Comparison of ENCODE assay signal across 8 mouse cellular contexts in genomic region chr15:80711401-80712151, GRCm38 (mm10). TPM values are rescaled to one million over a fixed set of nuclear protein-coding genes. Genes with fewer than 3 reads are reported as not detected.
DNase-seq lines count a peak whose midpoint lies in the region; ATAC-seq and TF ChIP-seq lines count a peak whose summit lies in the region.

No protein-coding gene starts in this region.

- peak overlapping the region; percentile 82 for H3K9ac ChIP-seq in forebrain, embryonic 12.5 days
- H3K9ac ChIP-seq in heart, embryonic 16.5 days (ENCODE audit: low read length): peak overlapping the region; percentile 87
- H3K9ac ChIP-seq in neural tube, embryonic 15.5 days (replicated peaks): peak overlapping the region; percentile 85

- H3K36me3 ChIP-seq in E14TG2a.4 (ENCODE audit: insufficient read depth, low read length): peaks cover 4% of the 10 kb centered on the region; the same call in 1 of the 2 replicates
- H3K36me3 ChIP-seq in forebrain, embryonic 12.5 days (replicated peaks): no peaks in the 10 kb centered on the region
- no peaks in the 10 kb centered on the region for H3K36me3 ChIP-seq in heart, embryonic 16.5 days (ENCODE audit: control insufficient read depth, insufficient read depth)
- no peaks in the 10 kb centered on the region for H3K36me3 ChIP-seq in neural tube, embryonic 15.5 days

- peaks cover 27% of the 10 kb centered on the region for H3K4me1 ChIP-seq in E14TG2a.4 (replicated peaks; ENCODE audit: low read depth, low read length)
- H3K4me1 ChIP-seq in forebrain, embryonic 12.5 days: peaks cover 21% of the 10 kb centered on the region
- H3K4me1 ChIP-seq in heart, embryonic 16.5 days (ENCODE audit: control insufficient read depth, insufficient read depth, low read length): peaks cover 23% of the 10 kb centered on the region
- peaks cover 14% of the 10 kb centered on the region; the same call in 1 of the 2 replicates for H3K4me1 ChIP-seq in lung, adult 2 months (ENCODE audit: control insufficient read depth, insufficient read depth, low read length)
- peaks cover 32% of the 10 kb centered on the region for H3K4me1 ChIP-seq in neural tube, embryonic 15.5 days

- H3K27ac ChIP-seq in forebrain, embryonic 12.5 days: peak overlapping the region; percentile 86
- H3K27ac ChIP-seq in heart, embryonic 16.5 days (ENCODE audit: low read length): peak overlapping the region; percentile 83
- H3K27ac ChIP-seq in neural tube, embryonic 15.5 days (replicated peaks): peak overlapping the region; percentile 100

- peak overlapping the region; percentile 98 for H3K4me2 ChIP-seq in forebrain, embryonic 12.5 days
- peak overlapping the region; percentile 94 for H3K4me2 ChIP-seq in heart, embryonic 16.5 days (ENCODE audit: low read depth, low read length)
- H3K4me2 ChIP-seq in neural tube, embryonic 15.5 days: peak overlapping the region; percentile 89

- TF ChIP-seq CTCF in E14TG2a.4 (conservative IDR thresholded peaks at IDR 0.05; ENCODE audit: low read length): no peak
- TF ChIP-seq CTCF in lung, adult 2 months (IDR thresholded peaks at IDR 0.05; ENCODE audit: insufficient read depth, low read length): no peak

- WGBS in forebrain, embryonic 12.5 days: under 1% methylated on average over 84 of the region's 106 CpGs
- under 1% methylated on average over 81 of the region's 106 CpGs for WGBS in heart, embryonic 16.5 days
- under 1% methylated on average over 74 of the region's 106 CpGs for WGBS in lung, adult 2 months
- under 1% methylated on average over 79 of the region's 106 CpGs for WGBS in neural tube, embryonic 15.5 days

- ATAC-seq in forebrain, embryonic 12.5 days (ENCODE audit: low FRiP score): peak; percentile 50
- no peak; the same call in 1 of the 2 replicates for ATAC-seq in heart, embryonic 16.5 days (replicated peaks; ENCODE audit: extremely low read depth, insufficient read depth, low FRiP score)
- peak; percentile 42 for ATAC-seq in neural tube, embryonic 15.5 days (ENCODE audit: low FRiP score)

- peak; percentile 24 for DNase-seq in c-Kit-negative CD71-positive TER-119-positive erythroid progenitor cells, embryonic 14.5 days (ENCODE audit: low read depth, low spot score)
- peak; percentile 44 to 77 for DNase-seq in kidney, postnatal 25 days
- peak; percentile 57 for DNase-seq in lung, adult 2 months
- peak; percentile 59 to 69 for DNase-seq in thymus, adult 18-20 months

- no peaks in the 10 kb centered on the region for H3K27me3 ChIP-seq in E14TG2a.4 (ENCODE audit: insufficient read depth, low read length)
- no peaks in the 10 kb centered on the region; the same call in 1 of the 2 replicates for H3K27me3 ChIP-seq in forebrain, embryonic 12.5 days
- no peaks in the 10 kb centered on the region for H3K27me3 ChIP-seq in heart, embryonic 16.5 days (ENCODE audit: control insufficient read depth, insufficient read depth, low read length)
- H3K27me3 ChIP-seq in neural tube, embryonic 15.5 days (replicated peaks): no peaks in the 10 kb centered on the region

- peak overlapping the region; percentile 100 for H3K4me3 ChIP-seq in E14TG2a.4 (replicated peaks; ENCODE audit: low read length)
- H3K4me3 ChIP-seq in forebrain, embryonic 12.5 days (replicated peaks): peak overlapping the region; percentile 85
- peak overlapping the region; percentile 87 for H3K4me3 ChIP-seq in heart, embryonic 16.5 days (ENCODE audit: low read length)
- peak overlapping the region; percentile 94 for H3K4me3 ChIP-seq in lung, adult 2 months (replicated peaks; ENCODE audit: extremely low read depth, low read depth, low read length)
- peak overlapping the region; percentile 99 for H3K4me3 ChIP-seq in neural tube, embryonic 15.5 days (replicated peaks)

- no peaks in the 10 kb centered on the region for H3K9me3 ChIP-seq in E14TG2a.4 (ENCODE audit: low read length)
- H3K9me3 ChIP-seq in forebrain, embryonic 12.5 days: no peaks in the 10 kb centered on the region
- H3K9me3 ChIP-seq in heart, embryonic 16.5 days (replicated peaks; ENCODE audit: control insufficient read depth, low read length): no peaks in the 10 kb centered on the region
- no peaks in the 10 kb centered on the region for H3K9me3 ChIP-seq in neural tube, embryonic 15.5 days (replicated peaks)

- no peak for TF ChIP-seq POLR2A in lung, adult 2 months (IDR thresholded peaks at IDR 0.05; ENCODE audit: borderline replicate concordance, extremely low read depth, low read depth, low read length)

RNA-seq across cellular contexts. Expression of gene Tnrc6b, which starts 0.5 kb away (rescaled TPM):
- polyA plus RNA-seq in forebrain, embryonic 12.5 days (2016; fragmentation: Nextera tagmentation; extraction: Ambion mirVana): 54.3 and 62.5 TPM in 2 replicates
- 21.2 and 25.6 TPM in 2 replicates for polyA plus RNA-seq in heart, embryonic 16.5 days (2015; fragmentation: Nextera tagmentation; extraction: Ambion mirVana)
- 16.6 TPM in 2 replicates for polyA plus RNA-seq in lung, adult 2 months (2012; rRNA removed)
- polyA plus RNA-seq in neural tube, embryonic 15.5 days (2015; fragmentation: Nextera tagmentation; extraction: Ambion mirVana): 30.3 and 33.2 TPM in 2 replicates

RNA-seq across cellular contexts. Expression of gene Fam83f, which starts 39.9 kb away (rescaled TPM):
- polyA plus RNA-seq in forebrain, embryonic 12.5 days (2016; fragmentation: Nextera tagmentation; extraction: Ambion mirVana): 0.47 and 0.54 TPM in 2 replicates
- 0.60 and 0.81 TPM in 2 replicates for polyA plus RNA-seq in heart, embryonic 16.5 days (2015; fragmentation: Nextera tagmentation; extraction: Ambion mirVana)
- 1.2 and 2.2 TPM in 2 replicates for polyA plus RNA-seq in lung, adult 2 months (2012; rRNA removed)
- polyA plus RNA-seq in neural tube, embryonic 15.5 days (2015; fragmentation: Nextera tagmentation; extraction: Ambion mirVana): 0.23 and 2.4 TPM in 2 replicates
